Mouse (Mus musculus) MEL (cell line): ENCODE measurements around the gene Npr1. TPM values are rescaled to one million over a fixed set of nuclear protein-coding genes. Genes with fewer than 3 reads are reported as not detected.

ENCODE experiments used
- DNase-seq: peaks from one replicate; pipeline ENCODE4 v3.0.0; 2011; ENCODE audit warnings: low read depth, low spot score
- H3K27ac ChIP-seq: 2 replicates; pipeline ENCODE4 v1.5.1; 2012; ENCODE audit warnings: low read depth, mild to moderate bottlenecking, control low read depth, low read length, moderate library complexity; ENCODE audit not compliant: control insufficient read depth
- H3K27me3 ChIP-seq, 2 experiments: fragments of 150-350 bp in 1 of 2; sonication (generic) in 1 of 2; 2 replicates each; pipeline ENCODE4 v1.6.1; 2012; ENCODE audit warnings: low read length in 2 of 2, mild to moderate bottlenecking in 2 of 2, improper control_type of control experiment in 1 of 2, moderate library complexity in 1 of 2; ENCODE audit not compliant: insufficient read depth in 2 of 2, control insufficient read depth in 1 of 2
- H3K36me3 ChIP-seq, 2 experiments: 2 replicates each; pipeline ENCODE4 v1.6.1; 2012 to 2014; ENCODE audit warnings: low read length in 2 of 2, improper control_type of control experiment in 1 of 2, inconsistent platforms in 1 of 2, mild to moderate bottlenecking in 1 of 2; ENCODE audit not compliant: insufficient read depth in 2 of 2, control insufficient read depth in 1 of 2
- H3K4me1 ChIP-seq, 2 experiments: fragments of 150-350 bp in 1 of 2; sonication (generic) in 1 of 2; 2 replicates each; pipeline ENCODE4 v1.6.1; 2012; ENCODE audit warnings: low read length in 2 of 2, improper control_type of control experiment in 1 of 2, mild to moderate bottlenecking in 1 of 2; ENCODE audit not compliant: insufficient read depth in 2 of 2, control insufficient read depth in 1 of 2
- H3K4me3 ChIP-seq, 2 experiments: fragments of 150-350 bp in 1 of 2; sonication (generic) in 1 of 2; 2 replicates each; pipeline ENCODE4 v1.5.1; 2012; ENCODE audit warnings: low read depth in 2 of 2, low read length in 2 of 2, mild to moderate bottlenecking in 2 of 2, moderate library complexity in 2 of 2, control low read depth in 1 of 2, improper control_type of control experiment in 1 of 2; ENCODE audit not compliant: control insufficient read depth in 1 of 2, insufficient read depth in 1 of 2
- H3K79me2 ChIP-seq: 2 replicates; pipeline ENCODE4 v1.6.1; 2012; ENCODE audit warnings: mild to moderate bottlenecking, low read length, moderate library complexity; ENCODE audit not compliant: control insufficient read depth, poor library complexity, insufficient read depth
- H3K9ac ChIP-seq: 2 replicates; pipeline ENCODE4 v1.6.1; 2012; ENCODE audit warnings: low read depth, mild to moderate bottlenecking, control low read depth, low read length, moderate library complexity; ENCODE audit not compliant: control insufficient read depth, poor library complexity, severe bottlenecking
- H3K9me3 ChIP-seq: fragments of 150-350 bp; sonication (generic); replicated peaks from 2 replicates; pipeline ENCODE4 v1.6.1; 2012; ENCODE audit warnings: mild to moderate bottlenecking, low read length, improper control_type of control experiment, moderate library complexity; ENCODE audit not compliant: insufficient read depth
- BHLHE40 ChIP-seq: IDR thresholded peaks from 2 replicates; pipeline ENCODE4 v1.6.1; 2012; ENCODE audit warnings: low read depth, mild to moderate bottlenecking, inconsistent platforms, low read length, improper control_type of control experiment, borderline replicate concordance
- CHD1 ChIP-seq: IDR thresholded peaks from 2 replicates; pipeline ENCODE4 v1.6.1; 2012; ENCODE audit warnings: low read depth, mild to moderate bottlenecking, inconsistent platforms, low read length, improper control_type of control experiment
- CHD2 ChIP-seq: IDR thresholded peaks from 2 replicates; pipeline ENCODE4 v1.6.1; 2011; ENCODE audit warnings: low read length, improper control_type of control experiment
- CTCF ChIP-seq, 3 experiments: IDR thresholded peaks in 2 of 3; conservative IDR thresholded peaks in 1 of 3; 2 replicates each; pipeline ENCODE4 v1.5.1; 2011 to 2012; ENCODE audit warnings: low read length in 3 of 3, low read depth in 2 of 3, mild to moderate bottlenecking in 2 of 3, improper control_type of control experiment in 1 of 3, inconsistent platforms in 1 of 3, mixed read lengths in 1 of 3, moderate library complexity in 1 of 3; ENCODE audit not compliant: control insufficient read depth in 1 of 3, insufficient read depth in 1 of 3, poor library complexity in 1 of 3, severe bottlenecking in 1 of 3
- E2F4 ChIP-seq: IDR thresholded peaks from 2 replicates; pipeline ENCODE4 v1.6.1; 2011; ENCODE audit warnings: low read depth, low read length, improper control_type of control experiment, borderline replicate concordance
- ELF1 ChIP-seq: IDR thresholded peaks from 2 replicates; pipeline ENCODE4 v1.6.1; 2014; ENCODE audit warnings: low read depth, mild to moderate bottlenecking, inconsistent platforms, low read length, improper control_type of control experiment, moderate library complexity
- EP300 ChIP-seq, 2 experiments: IDR thresholded peaks; 2 replicates each; pipeline ENCODE4 v1.6.1; 2011; ENCODE audit warnings: improper control_type of control experiment in 2 of 2, low read length in 2 of 2, low read depth in 1 of 2, mild to moderate bottlenecking in 1 of 2
- ETS1 ChIP-seq: IDR thresholded peaks from 2 replicates; pipeline ENCODE4 v1.6.1; 2012; ENCODE audit warnings: low read depth, mild to moderate bottlenecking, inconsistent platforms, low read length, improper control_type of control experiment, moderate library complexity
- GABPA ChIP-seq: IDR thresholded peaks from 2 replicates; pipeline ENCODE4 v1.6.1; 2012; ENCODE audit warnings: low read depth, mild to moderate bottlenecking, inconsistent platforms, low read length, improper control_type of control experiment, moderate library complexity
- GATA1 ChIP-seq: IDR thresholded peaks from 2 replicates; pipeline ENCODE4 v1.6.1; 2011; ENCODE audit warnings: low read depth, low read length, improper control_type of control experiment
- HCFC1 ChIP-seq: IDR thresholded peaks from 2 replicates; pipeline ENCODE4 v1.6.1; 2012; ENCODE audit warnings: low read depth, mild to moderate bottlenecking, inconsistent platforms, low read length, improper control_type of control experiment, moderate library complexity
- JUND ChIP-seq: IDR thresholded peaks from 2 replicates; pipeline ENCODE4 v1.6.1; 2011; ENCODE audit warnings: low read depth, mild to moderate bottlenecking, improper control_type of control experiment, low read length
- KAT2A ChIP-seq: conservative IDR thresholded peaks from 2 replicates; pipeline ENCODE4 v1.6.1; 2012; ENCODE audit warnings: low read depth, low read length, improper control_type of control experiment, inconsistent platforms
- MAFK ChIP-seq: IDR thresholded peaks from 2 replicates; pipeline ENCODE4 v1.6.1; 2011; ENCODE audit warnings: low read depth, mild to moderate bottlenecking, low read length, improper control_type of control experiment, borderline replicate concordance
- MAX ChIP-seq: IDR thresholded peaks from 2 replicates; pipeline ENCODE4 v1.6.1; 2011; ENCODE audit warnings: low read length, improper control_type of control experiment
- MAZ ChIP-seq: IDR thresholded peaks from 2 replicates; pipeline ENCODE4 v1.6.1; 2012; ENCODE audit warnings: low read depth, mild to moderate bottlenecking, inconsistent platforms, low read length, improper control_type of control experiment
- MEF2A ChIP-seq: IDR thresholded peaks from 2 replicates; pipeline ENCODE4 v1.6.1; 2014; ENCODE audit warnings: low read depth, mild to moderate bottlenecking, inconsistent platforms, low read length, improper control_type of control experiment; ENCODE audit not compliant: poor library complexity, insufficient replicate concordance, severe bottlenecking; ENCODE audit errors: extremely low read depth
- MXI1 ChIP-seq: IDR thresholded peaks from 2 replicates; pipeline ENCODE4 v1.6.1; 2011; ENCODE audit warnings: mild to moderate bottlenecking, low read depth, low read length, improper control_type of control experiment
- MYB ChIP-seq: IDR thresholded peaks from 2 replicates; pipeline ENCODE4 v1.6.1; 2011; ENCODE audit warnings: mild to moderate bottlenecking, low read depth, low read length, improper control_type of control experiment
- MYC ChIP-seq: IDR thresholded peaks from 2 replicates; pipeline ENCODE4 v1.6.1; 2011; ENCODE audit warnings: low read depth, mild to moderate bottlenecking, low read length, improper control_type of control experiment, moderate library complexity
- NELFE ChIP-seq: IDR thresholded peaks from 2 replicates; pipeline ENCODE4 v1.6.1; 2011; ENCODE audit warnings: low read depth, low read length, improper control_type of control experiment
- NRF1 ChIP-seq: IDR thresholded peaks from 2 replicates; pipeline ENCODE4 v1.6.1; 2014; ENCODE audit warnings: low read depth, mild to moderate bottlenecking, inconsistent platforms, low read length, improper control_type of control experiment, moderate library complexity; ENCODE audit not compliant: poor library complexity, insufficient read depth, severe bottlenecking
- POLR2A ChIP-seq, 2 experiments: IDR thresholded peaks; 2 replicates each; pipeline ENCODE4 v1.6.1; 2011 to 2012; ENCODE audit warnings: low read length in 2 of 2, mild to moderate bottlenecking in 2 of 2, control low read depth in 1 of 2, improper control_type of control experiment in 1 of 2, low read depth in 1 of 2, moderate library complexity in 1 of 2; ENCODE audit not compliant: control insufficient read depth in 1 of 2, insufficient read depth in 1 of 2, poor library complexity in 1 of 2
- POLR2AphosphoS2 ChIP-seq: IDR thresholded peaks from 2 replicates; pipeline ENCODE4 v1.6.1; 2011; ENCODE audit warnings: low read length, improper control_type of control experiment
- POLR2AphosphoS5 ChIP-seq: IDR thresholded peaks from 2 replicates; pipeline ENCODE4 v1.6.1; 2012; ENCODE audit warnings: low read depth, borderline replicate concordance, mild to moderate bottlenecking, inconsistent platforms, low read length, moderate library complexity, mixed read lengths
- RAD21 ChIP-seq: IDR thresholded peaks from 2 replicates; pipeline ENCODE4 v1.6.1; 2011; ENCODE audit warnings: mild to moderate bottlenecking, low read depth, low read length, improper control_type of control experiment
- RCOR1 ChIP-seq: IDR thresholded peaks from 2 replicates; pipeline ENCODE4 v1.6.1; 2012; ENCODE audit warnings: low read depth, mild to moderate bottlenecking, inconsistent platforms, low read length, improper control_type of control experiment
- SIN3A ChIP-seq: IDR thresholded peaks from 2 replicates; pipeline ENCODE4 v1.6.1; 2012; ENCODE audit warnings: low read length, improper control_type of control experiment, inconsistent platforms
- SMC3 ChIP-seq: IDR thresholded peaks from 2 replicates; pipeline ENCODE4 v1.6.1; 2011; ENCODE audit warnings: low read depth, low read length, improper control_type of control experiment
- TBP ChIP-seq: IDR thresholded peaks from 2 replicates; pipeline ENCODE4 v1.8.0; 2011; ENCODE audit warnings: low read depth, low read length, improper control_type of control experiment
- TCF12 ChIP-seq: IDR thresholded peaks from 2 replicates; pipeline ENCODE4 v1.6.1; 2014; ENCODE audit warnings: low read depth, mild to moderate bottlenecking, inconsistent platforms, low read length, improper control_type of control experiment, moderate library complexity
- USF1 ChIP-seq: IDR thresholded peaks from 2 replicates; pipeline ENCODE4 v1.6.1; 2014; ENCODE audit warnings: low read depth, mild to moderate bottlenecking, inconsistent platforms, low read length, improper control_type of control experiment, moderate library complexity
- USF2 ChIP-seq, 2 experiments: IDR thresholded peaks; 2 replicates each; pipeline ENCODE4 v1.6.1; 2011 to 2012; ENCODE audit warnings: improper control_type of control experiment in 2 of 2, low read length in 2 of 2, borderline replicate concordance in 1 of 2, inconsistent platforms in 1 of 2, low read depth in 1 of 2, mild to moderate bottlenecking in 1 of 2; ENCODE audit not compliant: insufficient read depth in 1 of 2
- ZC3H11A ChIP-seq: IDR thresholded peaks from 2 replicates; pipeline ENCODE4 v1.6.1; 2012; ENCODE audit warnings: low read depth, mild to moderate bottlenecking, inconsistent platforms, low read length, improper control_type of control experiment
- ZKSCAN1 ChIP-seq: IDR thresholded peaks from 2 replicates; pipeline ENCODE4 v1.6.1; 2012; ENCODE audit warnings: low read depth, mild to moderate bottlenecking, inconsistent platforms, low read length, improper control_type of control experiment, moderate library complexity
- ZMIZ1 ChIP-seq: IDR thresholded peaks from 2 replicates; pipeline ENCODE4 v1.6.1; 2012; ENCODE audit warnings: low read depth, mild to moderate bottlenecking, inconsistent platforms, low read length, improper control_type of control experiment, moderate library complexity
- ZNF384 ChIP-seq: IDR thresholded peaks from 2 replicates; pipeline ENCODE4 v1.6.1; 2012; ENCODE audit warnings: low read depth, mild to moderate bottlenecking, inconsistent platforms, low read length, improper control_type of control experiment
- polyA plus RNA-seq, 2 experiments: library from polyadenylated mRNA; stranded (reverse) in 1 of 2; unstranded in 1 of 2; fragments of >175 nt in 1 of 2; fragments of >200 nt in 1 of 2; gene quantifications; 2 replicates each; pipeline versions ENCODE4 v1.2.1 to v1.2.4; 2012; ENCODE audit warnings: low replicate concordance in 2 of 2, low read depth in 1 of 2; ENCODE audit not compliant: insufficient read length in 2 of 2, insufficient read depth in 1 of 2, missing spikeins in 1 of 2
- total RNA-seq: library from RNA; depleted of rRNA; stranded (reverse); fragments of 300-350 nt; gene quantifications from 2 replicates; pipeline ENCODE4 v1.2.3, GENCODE M21; 2012

The Npr1 gene
- total and polyA plus RNA-seq, 3 experiments = 0.11 TPM; not detected in 2

- peaks cover 4% of the 10 kb centered on the region for H3K79me2 ChIP-seq
- no peaks in the 10 kb centered on the region for H3K27me3 ChIP-seq
- peak; percentile 99 for DNase-seq
- peak within 1 kb of the TSS; percentile 87 for H3K9ac ChIP-seq
- peaks cover 3 to 11% of the 10 kb centered on the region in 2 experiments; a peak in 2 of 4 replicates for H3K4me1 ChIP-seq
- H3K36me3 ChIP-seq = peaks cover 11 to 12% of the 10 kb centered on the region in 2 experiments
- peak within 1 kb of the TSS; percentile 78 for H3K27ac ChIP-seq
- H3K4me3 ChIP-seq = peak within 1 kb of the TSS; percentile 70 to 79
- H3K9me3 ChIP-seq = no peaks in the 10 kb centered on the region
- TF ChIP-seq BHLHE40 = peak; percentile 93
- TF ChIP-seq GATA1 = no peak
- TF ChIP-seq ZNF384 = no peak
- peak; percentile 37 to 82 (median 81); a peak in 5 of 6 replicates for TF ChIP-seq CTCF (IDR thresholded peaks at IDR 0.05 in 2 of 3, conservative IDR thresholded peaks at IDR 0.05 in 1 of 3; ENCODE audit: control insufficient read depth in 1 of 3, insufficient read depth in 1 of 3, low read depth in 2 of 3, low read length in 3 of 3, poor library complexity in 1 of 3, severe bottlenecking in 1 of 3)
- TF ChIP-seq MXI1 = peak; percentile 81
- TF ChIP-seq ETS1 = peak; percentile 26; the same call in 1 of the 2 replicates
- peak; percentile 63; the same call in 1 of the 2 replicates for TF ChIP-seq MAX
- TF ChIP-seq SMC3 = peak; percentile 17; the same call in 1 of the 2 replicates
- TF ChIP-seq RCOR1 = peak; percentile 40
- no peak for TF ChIP-seq MAFK
- no peak for TF ChIP-seq MEF2A
- TF ChIP-seq POLR2AphosphoS2 = peak; percentile 96
- no peak for TF ChIP-seq E2F4
- TF ChIP-seq MYC = peak; percentile 93; the same call in 1 of the 2 replicates
- TF ChIP-seq EP300 (IDR thresholded peaks at IDR 0.05; ENCODE audit: low read depth in 1 of 2, low read length in 2 of 2) = no peak
- no peak for TF ChIP-seq CHD1
- TF ChIP-seq ELF1 = peak; percentile 53
- TF ChIP-seq SIN3A = peak; percentile 91
- TF ChIP-seq MAZ = 0 out of 2 replicates have a peak, but pooled peaks have one; percentile 17
- TF ChIP-seq CHD2 = peak; percentile 93
- peak; percentile 69 for TF ChIP-seq TBP
- TF ChIP-seq NELFE = peak; percentile 99
- peak; percentile 94 to 97 for TF ChIP-seq POLR2A (IDR thresholded peaks at IDR 0.05; ENCODE audit: control insufficient read depth in 1 of 2, insufficient read depth in 1 of 2, low read depth in 1 of 2, low read length in 2 of 2, poor library complexity in 1 of 2)
- TF ChIP-seq JUND = no peak
- no peak for TF ChIP-seq RAD21
- TF ChIP-seq MYB = no peak
- peak; percentile 56; the same call in 1 of the 2 replicates for TF ChIP-seq TCF12
- TF ChIP-seq NRF1 = no peak
- peak; percentile 86 for TF ChIP-seq KAT2A
- TF ChIP-seq ZC3H11A = no peak
- peak; percentile 95 for TF ChIP-seq HCFC1
- peak; percentile 58; the same call in 1 of the 2 replicates for TF ChIP-seq USF1
- TF ChIP-seq POLR2AphosphoS5 = no peak
- TF ChIP-seq GABPA = no peak
- no peak for TF ChIP-seq USF2 (IDR thresholded peaks at IDR 0.05; ENCODE audit: borderline replicate concordance in 1 of 2, insufficient read depth in 1 of 2, low read depth in 1 of 2, low read length in 2 of 2)
- peak; percentile 90 for TF ChIP-seq ZMIZ1
- no peak for TF ChIP-seq ZKSCAN1
Observed at GRCm38 (mm10) chr3:90490696-90491256, 25.1 kb upstream of the Npr1 start, which contains the start of gene Snapin. TSS of gene Snapin (minus strand) at chr3:90491033.
